Mouse (Mus musculus) CD4-positive, CD25-positive, alpha-beta regulatory T cell (primary cell): Measurements from ENCODE around the gene Ccdc15. TPM values are rescaled to one million over a fixed set of nuclear protein-coding genes. Genes with fewer than 3 reads are reported as not detected.

Source experiments
- polyA plus RNA-seq: library from polyadenylated mRNA; unstranded; fragments of 100-300 nt; shearing (Covaris generic); gene quantifications from one replicate; pipeline ENCODE4 v1.2.1, GENCODE M21; 2017

Gene Ccdc15
- polyA plus RNA-seq, result 7.4 TPM

DNA sequence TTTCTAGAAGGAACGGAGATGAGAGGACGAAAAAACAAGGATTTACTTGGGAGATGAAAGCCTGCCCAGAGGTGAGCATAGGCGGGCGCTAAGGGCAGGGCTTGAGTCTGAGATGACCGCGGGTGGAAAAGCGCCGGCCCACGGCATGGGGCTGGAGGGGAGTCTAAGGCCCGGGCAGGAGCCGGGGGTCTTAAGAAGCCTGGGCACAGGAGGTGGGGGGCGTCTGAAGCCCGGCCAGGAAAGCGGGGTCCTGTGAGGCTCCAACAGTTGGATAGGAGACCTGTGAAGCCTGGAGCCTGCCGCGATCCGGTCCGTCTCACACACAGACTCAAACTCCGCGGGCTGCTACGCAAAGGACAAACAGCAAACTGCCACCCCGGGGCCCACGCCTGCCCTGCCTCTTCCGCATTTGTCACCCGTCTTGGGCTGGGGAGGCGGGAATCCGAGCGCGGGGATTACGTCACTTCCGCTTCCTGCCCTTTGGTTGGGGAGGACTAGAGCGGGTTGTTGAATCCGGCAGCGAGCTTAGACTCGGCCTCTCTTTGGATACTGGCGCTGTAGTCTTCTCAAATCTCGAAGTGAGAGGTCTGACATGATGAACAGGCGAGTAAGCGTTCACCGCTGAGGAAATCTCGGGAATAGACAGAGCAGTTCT lies at the start of gene Ccdc15:
Gene Ccdc15 (minus strand): TSS at position 445 of the 655 bp plus-strand sequence.

DNA sequence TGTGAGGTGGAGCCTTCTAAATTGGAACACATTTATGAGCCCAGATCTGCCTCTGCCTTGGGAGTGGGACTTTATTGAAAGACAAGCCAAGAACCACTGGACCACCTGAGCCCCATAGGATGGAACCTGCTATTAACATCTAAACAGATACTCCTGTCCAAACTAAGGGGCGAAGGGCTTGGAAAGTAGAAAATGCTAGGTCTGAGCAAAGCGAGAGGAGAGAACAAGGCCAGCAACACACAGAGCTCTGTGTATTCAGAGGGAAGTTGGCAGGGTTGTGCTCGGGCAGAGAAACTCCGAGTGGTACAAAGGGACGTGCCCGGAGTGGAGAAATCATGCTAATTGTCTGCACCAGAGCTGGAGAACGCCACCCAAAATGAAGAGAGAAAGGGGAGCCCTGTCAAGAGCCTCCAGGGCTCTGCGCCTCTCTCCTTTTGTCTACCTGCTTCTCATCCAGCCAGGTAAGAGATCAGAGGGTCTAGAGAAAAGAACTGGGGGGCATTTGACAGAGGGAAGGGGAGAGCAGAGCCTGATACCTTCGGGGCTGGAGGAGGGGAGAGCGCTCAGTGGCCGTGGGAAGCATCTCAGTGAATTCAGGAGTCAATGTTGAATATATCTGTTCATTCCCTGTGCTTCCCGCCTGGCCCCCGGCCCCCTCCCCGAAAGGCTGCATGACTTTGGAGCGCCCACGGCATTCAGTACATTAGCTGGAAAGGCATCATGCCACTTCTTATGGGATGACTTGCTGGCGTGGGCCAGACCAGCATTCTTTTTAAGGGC lies 19.3 kb upstream of the Ccdc15 start, which contains the start of gene Hepacam:
Gene Hepacam (plus strand): TSS at position 51 of the 780 bp plus-strand sequence.

DNA sequence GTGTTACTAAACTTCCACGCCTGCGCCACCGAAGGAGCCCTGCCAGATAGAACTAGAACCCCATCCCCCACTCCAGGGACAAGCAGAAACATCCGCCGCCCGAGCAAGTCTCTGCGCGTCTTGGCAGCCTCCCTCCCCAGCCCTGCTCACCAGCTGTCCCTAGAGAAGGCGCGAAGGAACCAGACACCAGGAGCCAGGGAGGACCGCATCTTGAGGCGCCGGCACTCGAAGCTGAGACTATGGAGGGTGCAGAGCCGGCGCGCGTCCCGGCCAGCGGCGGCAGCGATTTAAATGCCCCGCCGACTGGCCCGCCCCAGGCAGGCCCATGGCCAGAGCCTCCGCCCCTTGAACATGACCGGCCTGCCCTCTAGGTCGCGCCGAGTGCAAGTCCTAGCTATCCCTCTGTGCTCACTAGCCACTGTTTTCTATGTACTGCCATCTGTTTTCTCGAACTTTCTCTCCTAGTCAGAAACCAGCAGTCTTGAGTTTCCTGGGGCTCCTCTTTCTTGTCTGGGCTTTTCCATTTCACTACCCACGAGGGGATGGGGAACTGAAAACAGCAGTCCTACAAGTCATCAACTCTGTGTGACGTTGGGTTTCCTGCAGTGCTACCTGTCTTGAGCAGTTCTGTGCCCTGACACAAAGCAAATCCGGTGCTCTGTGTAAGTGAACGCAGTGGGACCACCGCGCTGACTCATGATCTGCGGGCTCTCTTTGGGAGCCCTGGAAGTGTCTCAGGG lies 92.9 kb downstream of the Ccdc15 start, which contains the start of gene Slc37a2:
Gene Slc37a2 (minus strand): TSS at position 590 of the 740 bp plus-strand sequence.

Other genes starting within 250 kb of the Ccdc15 start
- 0.18 TPM for gene Pknox2, start 201.0 kb downstream of the Ccdc15 start, polyA plus RNA-seq
- 2.3 TPM for gene Tmem218, start 140.2 kb downstream of the Ccdc15 start, polyA plus RNA-seq
- 2.2 TPM for gene Slc37a2, start 92.7 kb downstream of the Ccdc15 start, polyA plus RNA-seq
- not detected for gene Hepacam, start 18.9 kb upstream of the Ccdc15 start, polyA plus RNA-seq
- not detected for gene Robo4, start 53.5 kb upstream of the Ccdc15 start, polyA plus RNA-seq
- gene Robo3, start 84.8 kb upstream of the Ccdc15 start, polyA plus RNA-seq, result not detected
- 25.0 TPM for gene Msantd2, start 140.9 kb upstream of the Ccdc15 start, polyA plus RNA-seq
- 0.69 TPM for gene Esam, start 179.6 kb upstream of the Ccdc15 start, polyA plus RNA-seq
- gene Vsig2, start 190.8 kb upstream of the Ccdc15 start, polyA plus RNA-seq, result not detected
- gene Nrgn, start 204.5 kb upstream of the Ccdc15 start, polyA plus RNA-seq, result 4.3 TPM
- 12.4 TPM for gene Siae, start 207.3 kb upstream of the Ccdc15 start, polyA plus RNA-seq